Mouse (Mus musculus) embryonic fibroblast, embryonic 13.5 days (primary cell): ENCODE data around the gene Pik3c2g. TPM values are rescaled to one million over a fixed set of nuclear protein-coding genes. Genes with fewer than 3 reads are reported as not detected.

Experiments
- H3K27ac ChIP-seq: 2 replicates; pipeline ENCODE4 v1.5.1; 2012; ENCODE audit warnings: low read length, control low read depth, inconsistent platforms; ENCODE audit not compliant: insufficient read depth
- H3K4me1 ChIP-seq: 2 replicates; pipeline ENCODE4 v1.6.1; 2011; ENCODE audit warnings: low read length; ENCODE audit not compliant: control insufficient read depth, insufficient read depth
- H3K4me3 ChIP-seq: 2 replicates; pipeline ENCODE4 v1.5.1; 2011; ENCODE audit warnings: mild to moderate bottlenecking, control low read depth, low read length; ENCODE audit not compliant: insufficient read depth
- CTCF ChIP-seq: IDR thresholded peaks from 2 replicates; pipeline ENCODE4 v1.5.1; 2011; ENCODE audit warnings: mild to moderate bottlenecking, control low read depth, low read length, moderate library complexity, borderline replicate concordance; ENCODE audit not compliant: insufficient read depth
- POLR2A ChIP-seq: IDR thresholded peaks from 2 replicates; pipeline ENCODE4 v1.6.1; 2011; ENCODE audit warnings: low read depth, mild to moderate bottlenecking, control low read depth, low read length, moderate library complexity
- polyA plus RNA-seq: library from polyadenylated mRNA; stranded (reverse); fragments of >200 nt; gene quantifications from 2 replicates; pipeline ENCODE4 v1.2.4, GENCODE M21; 2011; ENCODE audit warnings: low read depth; ENCODE audit not compliant: missing spikeins, insufficient read length

Pik3c2g gene
- polyA plus RNA-seq, 1 experiment: not detected

GRCm38 (mm10) chr6:139719639-139720221 lies 132.7 kb downstream of the Pik3c2g start:
- Histone ChIP-seq H3K4me1 (no peaks in the 10 kb centered on the region), H3K4me3 (no peak overlapping the region), H3K27ac (no peak overlapping the region)
- TF ChIP-seq POLR2A: no peak
- TF ChIP-seq CTCF: no peak

GRCm38 (mm10) chr6:139735708-139736626 lies 148.9 kb downstream of the Pik3c2g start:
- Histone ChIP-seq H3K4me1 (peaks cover 6% of the 10 kb centered on the region; the same call in 1 of the 2 replicates), H3K27ac (peak overlapping the region; percentile 57), H3K4me3 (no peak overlapping the region)
- no peak for TF ChIP-seq POLR2A
- TF ChIP-seq CTCF: no peak

GRCm38 (mm10) chr6:139738350-139738749 lies 151.3 kb downstream of the Pik3c2g start:
- no peak overlapping the region for H3K27ac ChIP-seq
- H3K4me1 ChIP-seq: peaks cover 6% of the 10 kb centered on the region; the same call in 1 of the 2 replicates
- no peak overlapping the region for H3K4me3 ChIP-seq
- no peak for TF ChIP-seq POLR2A
- TF ChIP-seq CTCF: no peak

- no peak overlapping the region for H3K27ac ChIP-seq
- no peak for TF ChIP-seq CTCF
- TF ChIP-seq POLR2A: no peak
Observed at GRCm38 (mm10) chr6:139742693-139743432, 155.8 kb downstream of the Pik3c2g start.

GRCm38 (mm10) chr6:139746758-139747479 lies 159.9 kb downstream of the Pik3c2g start:
- Histone ChIP-seq H3K4me1 (no peaks in the 10 kb centered on the region; the same call in 1 of the 2 replicates), H3K4me3 (no peak overlapping the region), H3K27ac (no peak overlapping the region)
- TF ChIP-seq POLR2A (no peak), CTCF (no peak)

More at GRCm38 (mm10) chr6:139742693-139743432, 155.8 kb downstream of the Pik3c2g start:
- no peaks in the 10 kb centered on the region; the same call in 1 of the 2 replicates for H3K4me1 ChIP-seq
- H3K4me3 ChIP-seq: no peak overlapping the region

GRCm38 (mm10) chr6:139748091-139748771 lies 161.2 kb downstream of the Pik3c2g start:
- Histone ChIP-seq H3K4me3 (no peak overlapping the region), H3K4me1 (no peaks in the 10 kb centered on the region; the same call in 1 of the 2 replicates), H3K27ac (no peak overlapping the region)
- no peak for TF ChIP-seq POLR2A
- TF ChIP-seq CTCF: no peak

GRCm38 (mm10) chr6:139750599-139750998 lies 163.6 kb downstream of the Pik3c2g start:
- Histone ChIP-seq H3K27ac (no peak overlapping the region), H3K4me1 (no peaks in the 10 kb centered on the region; the same call in 1 of the 2 replicates), H3K4me3 (no peak overlapping the region)
- no peak for TF ChIP-seq CTCF
- no peak for TF ChIP-seq POLR2A

GRCm38 (mm10) chr6:139751022-139751421 lies 164.0 kb downstream of the Pik3c2g start:
- H3K4me3 ChIP-seq: no peak overlapping the region
- no peaks in the 10 kb centered on the region; the same call in 1 of the 2 replicates for H3K4me1 ChIP-seq
- TF ChIP-seq POLR2A: no peak
- no peak for TF ChIP-seq CTCF
- H3K27ac ChIP-seq: no peak overlapping the region
